Mouse (Mus musculus) megakaryocyte, embryonic 14.5 days (primary cell): ENCODE measurements around the gene Snx29. TPM values are rescaled to one million over a fixed set of nuclear protein-coding genes. Genes with fewer than 3 reads are reported as not detected.

Experiments
- H3K27me3 ChIP-seq: replicated peaks from 2 replicates; pipeline ENCODE3; 2012; ENCODE audit warnings: inconsistent platforms
- H3K36me3 ChIP-seq: replicated peaks from 2 replicates; pipeline ENCODE3; 2012; ENCODE audit warnings: low read length, inconsistent platforms, mixed read lengths
- H3K4me1 ChIP-seq: 2 replicates; pipeline ENCODE4 v1.6.1; 2012; ENCODE audit warnings: inconsistent platforms
- H3K4me3 ChIP-seq: replicated peaks from 2 replicates; pipeline ENCODE3; 2012; ENCODE audit warnings: moderate library complexity, mild to moderate bottlenecking, inconsistent platforms
- H3K9me3 ChIP-seq: 2 replicates; pipeline ENCODE4 v1.6.1; 2012; ENCODE audit warnings: inconsistent platforms
- FLI1 ChIP-seq: IDR thresholded peaks from 2 replicates; pipeline ENCODE4 v1.6.1; 2012; ENCODE audit warnings: low read length, inconsistent platforms, mixed read lengths
- GATA1 ChIP-seq: IDR thresholded peaks from 3 replicates; pipeline ENCODE4 v1.6.1; 2012; ENCODE audit warnings: mixed read lengths, low read length, inconsistent platforms, borderline replicate concordance
- polyA plus RNA-seq: library from polyadenylated mRNA; stranded (reverse); fragments of >175 nt; gene quantifications from 2 replicates; pipeline ENCODE4 v1.2.3, GENCODE M21; 2012; ENCODE audit warnings: low replicate concordance; ENCODE audit not compliant: insufficient read depth

Gene Snx29
- polyA plus RNA-seq, 1 experiment, result 3.9 TPM

DNA sequence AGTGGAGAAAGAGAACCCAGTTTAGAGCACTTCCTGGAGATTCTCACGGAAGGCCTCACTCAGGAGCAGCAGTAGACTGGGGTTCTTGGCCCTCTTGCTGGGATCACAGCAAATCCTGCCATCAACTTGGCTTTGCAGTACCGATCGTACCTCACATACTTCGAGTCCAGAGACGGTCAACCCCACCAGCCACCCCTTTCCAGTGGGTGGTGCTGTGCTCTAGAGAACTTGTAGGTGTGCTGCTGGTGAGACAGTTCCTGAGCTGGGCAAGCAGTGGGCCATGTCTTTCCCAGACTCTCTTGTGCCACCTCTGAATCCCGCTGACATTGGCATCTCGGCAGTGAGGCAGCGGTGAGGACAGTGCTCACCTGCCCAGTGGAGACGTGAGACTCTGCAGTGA lies 404.6 kb downstream of the Snx29 start:
- H3K4me1 ChIP-seq, result peaks cover 34% of the 10 kb centered on the region
- H3K9me3 ChIP-seq, result peaks cover 20% of the 10 kb centered on the region
- H3K27me3 ChIP-seq, result peaks cover 9% of the 10 kb centered on the region
- H3K36me3 ChIP-seq, result peaks cover 25% of the 10 kb centered on the region
- no peak for TF ChIP-seq GATA1
- no peak for TF ChIP-seq FLI1
- H3K4me3 ChIP-seq, result peak overlapping the region; percentile 25

GRCm38 (mm10) chr16:11728131-11728530 lies 405.4 kb downstream of the Snx29 start:
- Histone ChIP-seq H3K36me3 (peaks cover 25% of the 10 kb centered on the region), H3K4me1 (peaks cover 34% of the 10 kb centered on the region), H3K4me3 (no peak overlapping the region), H3K27me3 (peaks cover 9% of the 10 kb centered on the region), H3K9me3 (peaks cover 20% of the 10 kb centered on the region)
- TF ChIP-seq GATA1 (no peak), FLI1 (no peak)

GRCm38 (mm10) chr16:11728627-11729026 lies 405.9 kb downstream of the Snx29 start:
- no peak overlapping the region for H3K4me3 ChIP-seq
- H3K4me1 ChIP-seq, result peaks cover 34% of the 10 kb centered on the region
- peaks cover 9% of the 10 kb centered on the region for H3K27me3 ChIP-seq
- H3K9me3 ChIP-seq, result peaks cover 20% of the 10 kb centered on the region
- TF ChIP-seq GATA1, result no peak
- no peak for TF ChIP-seq FLI1
- peaks cover 25% of the 10 kb centered on the region for H3K36me3 ChIP-seq

GRCm38 (mm10) chr16:11729111-11729510 lies 406.4 kb downstream of the Snx29 start:
- H3K4me3 ChIP-seq, result no peak overlapping the region
- TF ChIP-seq GATA1, result no peak
- TF ChIP-seq FLI1, result no peak

DNA sequence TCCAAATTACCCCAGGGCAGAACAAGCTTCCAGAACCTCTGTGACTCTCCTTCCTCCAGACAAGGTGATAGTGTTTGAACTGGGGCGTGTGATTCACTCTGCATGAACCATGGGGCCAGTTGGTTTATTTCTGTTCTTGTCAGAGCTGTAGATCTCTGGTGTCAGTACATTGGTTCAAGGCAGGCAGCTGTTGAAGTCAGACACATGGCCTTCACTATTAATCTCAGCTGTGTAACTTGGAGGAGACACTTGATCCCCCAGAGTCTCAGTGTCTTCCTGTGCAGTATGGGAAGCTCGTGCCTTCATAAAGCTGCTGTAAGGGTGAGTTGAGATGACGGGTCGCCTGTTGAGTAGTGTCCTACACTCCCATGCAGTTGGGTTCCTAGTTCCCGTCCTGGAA lies 407.1 kb downstream of the Snx29 start:
- peaks cover 34% of the 10 kb centered on the region for H3K4me1 ChIP-seq

More at GRCm38 (mm10) chr16:11729111-11729510, 406.4 kb downstream of the Snx29 start:
- Histone ChIP-seq H3K36me3 (peaks cover 25% of the 10 kb centered on the region), H3K27me3 (peaks cover 9% of the 10 kb centered on the region), H3K4me1 (peaks cover 34% of the 10 kb centered on the region), H3K9me3 (peaks cover 20% of the 10 kb centered on the region)

DNA sequence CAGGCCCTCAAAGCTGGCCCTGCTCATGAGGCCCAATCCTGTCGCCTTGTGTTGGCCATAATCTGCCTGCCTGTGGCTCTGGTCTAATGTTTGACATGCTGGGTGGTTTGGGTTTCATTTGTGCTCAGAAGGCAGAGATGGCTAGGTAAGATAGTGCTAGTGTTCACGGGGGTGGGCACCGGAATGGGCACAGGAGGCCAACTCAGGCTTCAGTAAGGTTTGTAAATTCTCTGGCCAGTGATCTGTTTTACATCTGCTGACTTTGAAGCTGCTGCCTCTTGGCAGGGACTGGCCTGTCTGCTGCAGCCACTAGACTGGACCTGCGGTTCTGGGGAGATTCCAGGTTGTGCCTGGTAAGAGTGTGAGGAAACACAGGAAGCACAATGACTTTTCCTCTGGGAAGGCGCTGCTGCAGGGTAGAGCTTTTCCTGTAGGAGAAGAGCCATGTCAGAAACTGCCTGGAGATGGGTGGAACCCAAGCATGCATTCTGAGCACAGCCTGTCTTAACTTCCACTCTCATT lies 408.4 kb downstream of the Snx29 start:
- Histone ChIP-seq H3K27me3 (peaks cover 9% of the 10 kb centered on the region), H3K4me1 (peaks cover 29% of the 10 kb centered on the region), H3K36me3 (peaks cover 25% of the 10 kb centered on the region), H3K9me3 (peaks cover 20% of the 10 kb centered on the region), H3K4me3 (no peak overlapping the region)
- TF ChIP-seq GATA1 (no peak), FLI1 (no peak)

More for the DNA sequence above, 407.1 kb downstream of the Snx29 start:
- Histone ChIP-seq H3K27me3 (peaks cover 9% of the 10 kb centered on the region), H3K4me3 (no peak overlapping the region), H3K9me3 (peaks cover 20% of the 10 kb centered on the region), H3K36me3 (peaks cover 25% of the 10 kb centered on the region)
- TF ChIP-seq FLI1, result no peak

- TF ChIP-seq GATA1 (no peak), FLI1 (no peak)
These were observed 415.6 kb downstream of the Snx29 start for GRCm38 (mm10) chr16:11738341-11738740.

GRCm38 (mm10) chr16:11741951-11742350 lies 419.2 kb downstream of the Snx29 start:
- Histone ChIP-seq H3K9me3 (no peaks in the 10 kb centered on the region), H3K4me3 (no peak overlapping the region), H3K4me1 (peaks cover 42% of the 10 kb centered on the region), H3K27me3 (peaks cover 12% of the 10 kb centered on the region), H3K36me3 (peaks cover 8% of the 10 kb centered on the region)
- TF ChIP-seq FLI1 (no peak), GATA1 (no peak)

More at GRCm38 (mm10) chr16:11738341-11738740, 415.6 kb downstream of the Snx29 start:
- Histone ChIP-seq H3K36me3 (no peaks in the 10 kb centered on the region), H3K9me3 (no peaks in the 10 kb centered on the region), H3K27me3 (peaks cover 6% of the 10 kb centered on the region), H3K4me3 (no peak overlapping the region), H3K4me1 (peaks cover 6% of the 10 kb centered on the region; the same call in 1 of the 2 replicates)

DNA sequence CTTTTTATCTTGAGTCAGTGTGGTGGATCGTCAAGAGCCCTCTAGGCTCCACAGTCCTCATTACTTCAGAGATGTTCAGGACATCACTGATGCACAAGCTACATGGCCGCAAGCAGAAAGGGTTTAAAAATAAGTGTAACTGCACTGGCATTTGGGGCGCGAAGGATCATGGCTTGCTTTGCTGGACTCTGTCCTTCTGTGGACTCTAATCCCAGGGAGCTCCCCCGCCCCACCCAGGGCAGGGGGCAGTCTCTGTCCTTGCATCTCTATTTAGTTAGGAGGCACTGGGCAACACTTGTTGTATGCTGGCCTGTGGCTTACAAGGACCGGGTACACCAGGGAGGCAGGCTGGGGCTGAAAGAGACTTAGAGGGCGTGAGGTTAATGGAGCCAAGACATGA lies 419.6 kb downstream of the Snx29 start:
- Histone ChIP-seq H3K9me3 (no peaks in the 10 kb centered on the region), H3K4me3 (no peak overlapping the region), H3K4me1 (peaks cover 46% of the 10 kb centered on the region), H3K36me3 (peaks cover 8% of the 10 kb centered on the region), H3K27me3 (peaks cover 12% of the 10 kb centered on the region)
- TF ChIP-seq GATA1, result no peak
- no peak for TF ChIP-seq FLI1

DNA sequence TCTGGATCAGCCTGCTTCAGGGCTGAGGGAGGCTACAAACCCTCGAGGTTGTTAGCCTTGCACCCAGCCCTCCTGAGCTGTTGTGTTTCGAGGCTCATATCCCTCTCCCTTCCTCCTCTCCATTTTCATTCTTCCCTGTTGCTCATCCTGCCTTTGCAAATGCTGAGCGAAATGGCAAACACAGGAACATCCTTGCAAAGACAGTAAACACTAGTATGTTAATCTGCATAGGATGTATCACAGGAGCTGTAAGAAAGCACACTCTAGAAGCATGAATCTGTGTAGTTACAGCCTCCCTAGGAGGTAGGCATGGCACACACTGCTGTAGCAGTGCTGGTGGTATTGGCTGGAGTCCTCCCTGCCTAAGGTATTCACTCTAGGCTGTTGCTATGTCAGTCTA lies 420.3 kb downstream of the Snx29 start:
- H3K4me1 ChIP-seq, result peaks cover 49% of the 10 kb centered on the region
- no peak overlapping the region for H3K4me3 ChIP-seq

More for the DNA sequence above, 420.3 kb downstream of the Snx29 start:
- Histone ChIP-seq H3K36me3 (peaks cover 8% of the 10 kb centered on the region), H3K9me3 (no peaks in the 10 kb centered on the region), H3K27me3 (peaks cover 12% of the 10 kb centered on the region)
- TF ChIP-seq GATA1, result no peak
